27 mouse cellular contexts compared by ENCODE assay signal in genomic region chr1:107941601-107942270, GRCm38 (mm10).
DNase-seq lines count a peak whose midpoint lies in the region; ATAC-seq and TF ChIP-seq lines count a peak whose summit lies in the region.
"Had no signal": no experiment of that assay in that cellular context is flagged by ENCODE, and none has a peak within 500 bp of the region (broad histone marks: within the 10 kb centered on the region; RNA-seq: fewer than 3 reads in every experiment).

No protein-coding gene starts in this region.

- no peaks in the 10 kb centered on the region for H3K36me3 ChIP-seq in stomach, embryonic 15.5 days
- no peaks in the 10 kb centered on the region for H3K36me3 ChIP-seq in stomach, postnatal 0 days (ENCODE audit: control insufficient read depth, insufficient read depth, low read length)
- no peaks in the 10 kb centered on the region for H3K36me3 ChIP-seq in lung, embryonic 16.5 days (ENCODE audit: control insufficient read depth, insufficient read depth, low read length)
- no peaks in the 10 kb centered on the region for H3K36me3 ChIP-seq in stomach, embryonic 16.5 days (ENCODE audit: control insufficient read depth, insufficient read depth, low read length)
- H3K36me3 ChIP-seq: embryonic facial prominence, embryonic 10.5 days; forebrain, embryonic 12.5 days; G1E; hindbrain, embryonic 15.5 days; midbrain, embryonic 13.5 days; neural tube, embryonic 15.5 days had no signal

- ATAC-seq in stomach, embryonic 15.5 days (ENCODE audit: insufficient read depth, low FRiP score, low read depth) = peak; percentile 56; the same call in 1 of the 2 replicates
- ATAC-seq in stomach, postnatal 0 days (ENCODE audit: low FRiP score, low TSS enrichment) = no peak
- peak; percentile 87 for ATAC-seq in lung, embryonic 16.5 days (ENCODE audit: low read depth)
- peak; percentile 47; the same call in 1 of the 2 replicates for ATAC-seq in stomach, embryonic 16.5 days (ENCODE audit: insufficient read depth, low FRiP score)
- ATAC-seq: activated CD4-positive, CD25-positive, alpha-beta regulatory T cell, adult 4 months; midbrain, embryonic 13.5 days had no signal

- no peak for TF ChIP-seq EP300 in stomach, postnatal 0 days (optimal IDR thresholded peaks at IDR 0.05)

- DNase-seq in embryo, embryonic 11.5 days (ENCODE audit: low read depth, low spot score) = peak; percentile 2
- no peak for DNase-seq in embryo, embryonic 10.5 days (ENCODE audit: low spot score)
- DNase-seq in stomach, postnatal 0 days (ENCODE audit: low spot score) = no peak
- DNase-seq in urinary bladder, adult 18-20 months (ENCODE audit: low spot score in 2 of 2) = no peak
- DNase-seq in frontal cortex, postnatal 25 days (ENCODE audit: low spot score in 2 of 2) = no peak
- DNase-seq: adrenal gland, postnatal 10 days; cerebellum, adult 9-11 months; gastrocnemius, postnatal 10 days; heart, adult 18-20 months; heart, postnatal 36 days; kidney, adult 18-20 months; left cerebral cortex, postnatal 4 days; right cerebral cortex, postnatal 14 days; spleen, adult 18-20 months had no signal

- H3K4me1 ChIP-seq in stomach, embryonic 15.5 days = no peaks in the 10 kb centered on the region
- H3K4me1 ChIP-seq in stomach, postnatal 0 days (replicated peaks; ENCODE audit: control insufficient read depth, insufficient read depth) = no peaks in the 10 kb centered on the region
- no peaks in the 10 kb centered on the region for H3K4me1 ChIP-seq in lung, embryonic 16.5 days (replicated peaks; ENCODE audit: control insufficient read depth, insufficient read depth, low read length)
- H3K4me1 ChIP-seq in stomach, embryonic 16.5 days (ENCODE audit: control insufficient read depth, insufficient read depth, low read length) = no peaks in the 10 kb centered on the region
- H3K4me1 ChIP-seq: embryonic facial prominence, embryonic 10.5 days; hindbrain, embryonic 15.5 days; midbrain, embryonic 13.5 days; neural tube, embryonic 15.5 days had no signal

- no peaks in the 10 kb centered on the region for H3K9me3 ChIP-seq in stomach, embryonic 15.5 days
- H3K9me3 ChIP-seq in stomach, postnatal 0 days (ENCODE audit: control insufficient read depth, low read length) = no peaks in the 10 kb centered on the region
- no peaks in the 10 kb centered on the region for H3K9me3 ChIP-seq in lung, embryonic 16.5 days (ENCODE audit: control insufficient read depth, low read length)
- H3K9me3 ChIP-seq in stomach, embryonic 16.5 days (replicated peaks; ENCODE audit: control insufficient read depth, low read length) = no peaks in the 10 kb centered on the region
- H3K9me3 ChIP-seq: embryonic facial prominence, embryonic 10.5 days; forebrain, embryonic 12.5 days; hindbrain, embryonic 15.5 days; midbrain, embryonic 13.5 days; neural tube, embryonic 15.5 days had no signal

- no peaks in the 10 kb centered on the region for H3K27me3 ChIP-seq in stomach, embryonic 15.5 days (replicated peaks)
- H3K27me3 ChIP-seq in stomach, postnatal 0 days (ENCODE audit: control insufficient read depth, insufficient read depth, low read length) = no peaks in the 10 kb centered on the region
- no peaks in the 10 kb centered on the region for H3K27me3 ChIP-seq in lung, embryonic 16.5 days (ENCODE audit: control insufficient read depth, insufficient read depth, low read depth, low read length)
- H3K27me3 ChIP-seq in stomach, embryonic 16.5 days (ENCODE audit: control insufficient read depth, insufficient read depth, low read length) = no peaks in the 10 kb centered on the region
- H3K27me3 ChIP-seq: forebrain, embryonic 12.5 days; hindbrain, embryonic 15.5 days; midbrain, embryonic 13.5 days; neural tube, embryonic 15.5 days had no signal

- TF ChIP-seq CTCF in stomach, postnatal 0 days (IDR thresholded peaks at IDR 0.05; ENCODE audit: low read depth) = no peak

- no peak overlapping the region for H3K4me3 ChIP-seq in stomach, embryonic 15.5 days (replicated peaks)
- no peak overlapping the region for H3K4me3 ChIP-seq in stomach, postnatal 0 days (ENCODE audit: low read depth, low read length)
- no peak overlapping the region for H3K4me3 ChIP-seq in lung, embryonic 16.5 days (ENCODE audit: low read length)
- H3K4me3 ChIP-seq in stomach, embryonic 16.5 days (replicated peaks; ENCODE audit: low read length) = no peak overlapping the region
- H3K4me3 ChIP-seq: embryonic facial prominence, embryonic 10.5 days; forebrain, embryonic 12.5 days; hindbrain, embryonic 15.5 days; layer of hippocampus, adult 2 months; midbrain, embryonic 13.5 days; myocyte; neural tube, embryonic 15.5 days had no signal

- H3K27ac ChIP-seq in stomach, embryonic 15.5 days = no peak overlapping the region
- H3K27ac ChIP-seq in stomach, postnatal 0 days (replicated peaks) = no peak overlapping the region
- peak overlapping the region; percentile 18; the same call in 1 of the 2 replicates for H3K27ac ChIP-seq in lung, embryonic 16.5 days (ENCODE audit: low read length)
- H3K27ac ChIP-seq in stomach, embryonic 16.5 days (ENCODE audit: low read length) = no peak overlapping the region
- H3K27ac ChIP-seq: embryonic facial prominence, embryonic 10.5 days; forebrain, embryonic 12.5 days; hindbrain, embryonic 15.5 days; layer of hippocampus, adult 2 months; liver, embryonic 14.5 days; midbrain, embryonic 13.5 days; neural tube, embryonic 15.5 days had no signal

- H3K9ac ChIP-seq in stomach, embryonic 15.5 days = no peak overlapping the region
- H3K9ac ChIP-seq in stomach, postnatal 0 days (ENCODE audit: low read length) = no peak overlapping the region
- H3K9ac ChIP-seq in lung, embryonic 16.5 days (ENCODE audit: low read length) = no peak overlapping the region
- no peak overlapping the region for H3K9ac ChIP-seq in stomach, embryonic 16.5 days (ENCODE audit: low read length)
- H3K9ac ChIP-seq: forebrain, embryonic 12.5 days; hindbrain, embryonic 15.5 days; liver, embryonic 14.5 days; midbrain, embryonic 13.5 days; neural tube, embryonic 15.5 days had no signal

- 51% methylated on average over 5 of the region's 5 CpGs for WGBS in stomach, embryonic 15.5 days
- 54% methylated on average over 5 of the region's 5 CpGs for WGBS in stomach, postnatal 0 days
- 47% methylated on average over 5 of the region's 5 CpGs for WGBS in lung, embryonic 16.5 days
- 56% methylated on average over 5 of the region's 5 CpGs for whole genome bisulfite sequencing in stomach, embryonic 16.5 days

- no peak overlapping the region for H3K4me2 ChIP-seq in stomach, embryonic 15.5 days
- H3K4me2 ChIP-seq in stomach, postnatal 0 days (replicated peaks; ENCODE audit: low read depth) = no peak overlapping the region
- H3K4me2 ChIP-seq in lung, embryonic 16.5 days (ENCODE audit: low read depth, low read length) = no peak overlapping the region
- no peak overlapping the region for H3K4me2 ChIP-seq in stomach, embryonic 16.5 days (ENCODE audit: low read depth, low read length)
- H3K4me2 ChIP-seq: forebrain, embryonic 12.5 days; hindbrain, embryonic 15.5 days; midbrain, embryonic 13.5 days; neural tube, embryonic 15.5 days had no signal
